Mouse (Mus musculus) limb, embryonic 11.5 days (tissue): ENCODE measurements around the gene Six4. TPM values are rescaled to one million over a fixed set of nuclear protein-coding genes. Genes with fewer than 3 reads are reported as not detected.
"Not testable (repeated sequence)": the region's sequence is repeated elsewhere in the genome, so short reads cannot be mapped to it uniquely, and the experiment has no call there.

Experiments used
- ATAC-seq: fragments of 200-750 bp; cut with Nextera tagmentation; 2 replicates; pipeline ENCODE4 v1.8.0; 2017; ENCODE audit warnings: low read depth; ENCODE audit not compliant: insufficient number of reproducible peaks, low FRiP score, low TSS enrichment
- DNase-seq: peaks from one replicate; pipeline ENCODE4 v3.0.0-alpha.2; 2015; ENCODE audit warnings: low spot score
- H3K27ac ChIP-seq: fragments of 300-500 bp; sonication (generic); replicated peaks from 2 replicates; pipeline ENCODE4 v1.5.1; 2014; ENCODE audit warnings: low read depth, mild to moderate bottlenecking, low read length
- H3K27me3 ChIP-seq: fragments of 300-500 bp; sonication (generic); 2 replicates; pipeline ENCODE4 v1.6.1; 2014; ENCODE audit warnings: mild to moderate bottlenecking, low read length, mixed read lengths; ENCODE audit not compliant: control insufficient read depth, insufficient read depth
- H3K36me3 ChIP-seq: fragments of 300-500 bp; sonication (generic); 2 replicates; pipeline ENCODE4 v1.6.1; 2014; ENCODE audit warnings: mild to moderate bottlenecking, low read length, moderate library complexity, mixed read lengths; ENCODE audit not compliant: control insufficient read depth, insufficient read depth
- H3K4me1 ChIP-seq: fragments of 300-500 bp; sonication (generic); 2 replicates; pipeline ENCODE4 v1.6.1; 2014; ENCODE audit warnings: low read length, mixed read lengths; ENCODE audit not compliant: control insufficient read depth, insufficient read depth
- H3K4me2 ChIP-seq: fragments of 300-500 bp; sonication (generic); 2 replicates; pipeline ENCODE4 v1.6.1; 2014; ENCODE audit warnings: low read depth, mild to moderate bottlenecking, moderate library complexity; ENCODE audit not compliant: severe bottlenecking
- H3K4me3 ChIP-seq: fragments of 300-500 bp; sonication (generic); 2 replicates; pipeline ENCODE4 v1.5.1; 2014; ENCODE audit warnings: low read depth, low read length
- H3K9ac ChIP-seq: fragments of 300-500 bp; sonication (generic); 2 replicates; pipeline ENCODE4 v1.6.1; 2014; ENCODE audit warnings: mild to moderate bottlenecking, low read length
- H3K9me3 ChIP-seq: fragments of 300-500 bp; sonication (generic); 2 replicates; pipeline ENCODE4 v1.6.1; 2016; ENCODE audit warnings: low read length; ENCODE audit not compliant: control insufficient read depth
- WGBS: fragments of 180-500 bp; shearing (Covaris S2); extraction: QIAGEN DNeasy Blood & Tissue Kit; methylation state at CpG from one replicate; pipeline ENCODE4 v1.1.7; 2014; 5-methylcytosine and 5-hydroxymethylcytosine counted together
- polyA plus RNA-seq: library from polyadenylated mRNA; unstranded; fragments of >200 nt; fragmentation: Nextera tagmentation; extraction: Ambion mirVana; gene quantifications from 2 replicates; pipeline ENCODE4 v1.2.1, GENCODE M21; 2014

Six4 gene
- polyA plus RNA-seq, 1 experiment from 2014 or later: 23.2 TPM

GRCm38 (mm10) chr12:73083773-73084172 lies 29.5 kb downstream of the Six4 start:
- Histone ChIP-seq H3K27me3 (no peaks in the 10 kb centered on the region), H3K4me2 (no peak overlapping the region), H3K4me1 (no peaks in the 10 kb centered on the region), H3K27ac (no peak overlapping the region), H3K4me3 (no peak overlapping the region), H3K9ac (no peak overlapping the region), H3K36me3 (no peaks in the 10 kb centered on the region), H3K9me3 (no peaks in the 10 kb centered on the region)
- ATAC-seq (no peak), DNase-seq (no peak)
- 87% methylated on average over 4 of the region's 4 CpGs for WGBS

GRCm38 (mm10) chr12:73081828-73082227 lies 31.4 kb downstream of the Six4 start:
- not testable (repeated sequence) for H3K27me3 ChIP-seq, H3K27ac ChIP-seq, H3K9me3 ChIP-seq, H3K4me1 ChIP-seq, H3K4me3 ChIP-seq, DNase-seq, ATAC-seq, H3K36me3 ChIP-seq, H3K9ac ChIP-seq, H3K4me2 ChIP-seq
- WGBS: 93% methylated on average over 4 of the region's 4 CpGs

GRCm38 (mm10) chr12:73060805-73061410 lies 52.3 kb downstream of the Six4 start:
- no peaks in the 10 kb centered on the region for H3K36me3 ChIP-seq
- no peak overlapping the region for H3K27ac ChIP-seq
- no peaks in the 10 kb centered on the region for H3K4me1 ChIP-seq
- H3K4me2 ChIP-seq: no peak overlapping the region
- no peaks in the 10 kb centered on the region for H3K27me3 ChIP-seq
- WGBS: 64% methylated on average over 9 of the region's 9 CpGs
- no peak for DNase-seq
- H3K4me3 ChIP-seq: no peak overlapping the region
- H3K9ac ChIP-seq: no peak overlapping the region
- no peaks in the 10 kb centered on the region; the same call in 1 of the 2 replicates for H3K9me3 ChIP-seq
- no peak for ATAC-seq

GRCm38 (mm10) chr12:73057492-73057891 lies 55.8 kb downstream of the Six4 start:
- Histone ChIP-seq H3K36me3 (no peaks in the 10 kb centered on the region), H3K9ac (no peak overlapping the region), H3K9me3 (no peaks in the 10 kb centered on the region; the same call in 1 of the 2 replicates), H3K4me1 (peaks cover 20% of the 10 kb centered on the region), H3K27me3 (no peaks in the 10 kb centered on the region), H3K4me3 (no peak overlapping the region), H3K27ac (no peak overlapping the region), H3K4me2 (no peak overlapping the region)
- DNase-seq (no peak), ATAC-seq (no peak)
- WGBS: 74% methylated on average over 6 of the region's 6 CpGs

- Histone ChIP-seq H3K9ac (no peak overlapping the region), H3K36me3 (no peaks in the 10 kb centered on the region), H3K4me1 (peaks cover 38% of the 10 kb centered on the region), H3K27ac (no peak overlapping the region), H3K4me2 (no peak overlapping the region), H3K4me3 (no peak overlapping the region), H3K27me3 (peaks cover 7% of the 10 kb centered on the region; the same call in 1 of the 2 replicates), H3K9me3 (no peaks in the 10 kb centered on the region; the same call in 1 of the 2 replicates)
- DNase-seq (peak; percentile 53), ATAC-seq (no peak)
- 7% methylated on average over 5 of the region's 5 CpGs for WGBS
Observed at GRCm38 (mm10) chr12:73055451-73055850, 57.8 kb downstream of the Six4 start.

GRCm38 (mm10) chr12:73054576-73055185 lies 58.6 kb downstream of the Six4 start:
- Histone ChIP-seq H3K4me2 (peak overlapping the region; percentile 88), H3K9me3 (no peaks in the 10 kb centered on the region; the same call in 1 of the 2 replicates), H3K4me1 (peaks cover 44% of the 10 kb centered on the region), H3K36me3 (no peaks in the 10 kb centered on the region), H3K4me3 (no peak overlapping the region), H3K27ac (no peak overlapping the region), H3K9ac (no peak overlapping the region), H3K27me3 (peaks cover 14% of the 10 kb centered on the region)
- 11% methylated on average over 15 of the region's 15 CpGs for WGBS
- ATAC-seq (no peak), DNase-seq (peak; percentile 36)

GRCm38 (mm10) chr12:73053668-73054241 lies 59.5 kb downstream of the Six4 start, which contains the start of gene Six1:
Gene Six1 (minus strand): TSS chr12:73053887.
- 0% methylated on average over 42 of the region's 42 CpGs for WGBS
- DNase-seq: peak; percentile 88
- H3K4me3 ChIP-seq: peak within 1 kb of the TSS; percentile 53
- H3K9ac ChIP-seq: peak within 1 kb of the TSS; percentile 49
- H3K9me3 ChIP-seq: no peaks in the 10 kb centered on the region
- ATAC-seq: peak; percentile 81
- peak within 1 kb of the TSS; percentile 88 for H3K4me2 ChIP-seq
- H3K4me1 ChIP-seq: peaks cover 44% of the 10 kb centered on the region
- H3K27ac ChIP-seq: peak within 1 kb of the TSS; percentile 84
- peaks cover 19% of the 10 kb centered on the region for H3K27me3 ChIP-seq
- no peaks in the 10 kb centered on the region for H3K36me3 ChIP-seq

GRCm38 (mm10) chr12:73052651-73053591 lies 60.3 kb downstream of the Six4 start:
- no peak for ATAC-seq
- under 1% methylated on average over 34 of the region's 34 CpGs for WGBS

More at GRCm38 (mm10) chr12:73052651-73053591, 60.3 kb downstream of the Six4 start:
- no peaks in the 10 kb centered on the region for H3K9me3 ChIP-seq
- peaks cover 44% of the 10 kb centered on the region for H3K4me1 ChIP-seq
- H3K9ac ChIP-seq: peak overlapping the region; percentile 49
- DNase-seq: peak; percentile 60
- peak overlapping the region; percentile 84 for H3K27ac ChIP-seq
- peak overlapping the region; percentile 88 for H3K4me2 ChIP-seq
- H3K36me3 ChIP-seq: no peaks in the 10 kb centered on the region
- peaks cover 26% of the 10 kb centered on the region for H3K27me3 ChIP-seq
- peak overlapping the region; percentile 53 for H3K4me3 ChIP-seq
